Mouse (Mus musculus): ENCODE results near the gene Erg. TPM values are rescaled to one million over a fixed set of nuclear protein-coding genes. Genes with fewer than 3 reads are reported as not detected.

Erg gene
- polyA plus RNA-seq, 1 experiment from 2014 or later, result 2.1 TPM

- DNase-seq (ENCODE audit: low spot score) (no peak), ATAC-seq (ENCODE audit: insufficient read depth, low FRiP score, low TSS enrichment) (no peak)
- Histone ChIP-seq H3K4me1 (ENCODE audit: control insufficient read depth, insufficient read depth, low read length) (no peaks in the 10 kb centered on the region), H3K27ac (ENCODE audit: low read depth, low read length) (no peak overlapping the region), H3K27me3 (ENCODE audit: control insufficient read depth, insufficient read depth, low read length) (no peaks in the 10 kb centered on the region), H3K4me2 (ENCODE audit: low read depth) (no peak overlapping the region), H3K9me3 (ENCODE audit: control insufficient read depth, low read length) (no peaks in the 10 kb centered on the region), H3K9ac (ENCODE audit: low read length) (no peak overlapping the region), H3K4me3 (ENCODE audit: low read depth, low read length) (no peak overlapping the region), H3K36me3 (ENCODE audit: control insufficient read depth, insufficient read depth, low read length) (no peaks in the 10 kb centered on the region)
- 72% methylated on average over 4 of the region's 4 CpGs for WGBS
These were observed 150.3 kb downstream of the Erg start for GRCm38 (mm10) chr16:95436051-95436450.

- Histone ChIP-seq H3K27me3 (ENCODE audit: control insufficient read depth, insufficient read depth, low read length) (no peaks in the 10 kb centered on the region), H3K4me3 (ENCODE audit: low read depth, low read length) (no peak overlapping the region), H3K9ac (ENCODE audit: low read length) (no peak overlapping the region), H3K9me3 (ENCODE audit: control insufficient read depth, low read length) (no peaks in the 10 kb centered on the region), H3K36me3 (ENCODE audit: control insufficient read depth, insufficient read depth, low read length) (no peaks in the 10 kb centered on the region), H3K4me1 (ENCODE audit: control insufficient read depth, insufficient read depth, low read length) (no peaks in the 10 kb centered on the region), H3K27ac (ENCODE audit: low read depth, low read length) (no peak overlapping the region), H3K4me2 (ENCODE audit: low read depth) (no peak overlapping the region)
- no peak for ATAC-seq (ENCODE audit: insufficient read depth, low FRiP score, low TSS enrichment)
- no peak for DNase-seq (ENCODE audit: low spot score)
- 95% methylated on average over 8 of the region's 8 CpGs for WGBS
These were observed 152.0 kb downstream of the Erg start for GRCm38 (mm10) chr16:95434434-95434833.

GRCm38 (mm10) chr16:95432540-95432971 is 153.8 kb downstream of the Erg start:
- DNase-seq (ENCODE audit: low spot score) (no peak), ATAC-seq (ENCODE audit: insufficient read depth, low FRiP score, low TSS enrichment) (no peak)
- 81% methylated on average over 2 of the region's 2 CpGs for WGBS
- Histone ChIP-seq H3K27me3 (ENCODE audit: control insufficient read depth, insufficient read depth, low read length) (no peaks in the 10 kb centered on the region), H3K9ac (ENCODE audit: low read length) (no peak overlapping the region), H3K4me1 (ENCODE audit: control insufficient read depth, insufficient read depth, low read length) (no peaks in the 10 kb centered on the region), H3K27ac (ENCODE audit: low read depth, low read length) (no peak overlapping the region), H3K4me2 (ENCODE audit: low read depth) (no peak overlapping the region), H3K36me3 (ENCODE audit: control insufficient read depth, insufficient read depth, low read length) (no peaks in the 10 kb centered on the region), H3K4me3 (ENCODE audit: low read depth, low read length) (no peak overlapping the region), H3K9me3 (ENCODE audit: control insufficient read depth, low read length) (no peaks in the 10 kb centered on the region)

GRCm38 (mm10) chr16:95429851-95430250 is 156.5 kb downstream of the Erg start:
- Histone ChIP-seq H3K4me3 (ENCODE audit: low read depth, low read length) (no peak overlapping the region), H3K9me3 (ENCODE audit: control insufficient read depth, low read length) (no peaks in the 10 kb centered on the region), H3K9ac (ENCODE audit: low read length) (no peak overlapping the region), H3K4me1 (ENCODE audit: control insufficient read depth, insufficient read depth, low read length) (no peaks in the 10 kb centered on the region), H3K4me2 (ENCODE audit: low read depth) (no peak overlapping the region), H3K27me3 (ENCODE audit: control insufficient read depth, insufficient read depth, low read length) (no peaks in the 10 kb centered on the region), H3K27ac (ENCODE audit: low read depth, low read length) (no peak overlapping the region), H3K36me3 (ENCODE audit: control insufficient read depth, insufficient read depth, low read length) (no peaks in the 10 kb centered on the region)
- ATAC-seq (ENCODE audit: insufficient read depth, low FRiP score, low TSS enrichment), result no peak
- no peak for DNase-seq (ENCODE audit: low spot score)
- WGBS, result 92% methylated on average over 3 of the region's 3 CpGs

- Histone ChIP-seq H3K9ac (ENCODE audit: low read length) (no peak overlapping the region), H3K9me3 (ENCODE audit: control insufficient read depth, low read length) (no peaks in the 10 kb centered on the region), H3K4me3 (ENCODE audit: low read depth, low read length) (no peak overlapping the region), H3K36me3 (ENCODE audit: control insufficient read depth, insufficient read depth, low read length) (no peaks in the 10 kb centered on the region), H3K4me1 (ENCODE audit: control insufficient read depth, insufficient read depth, low read length) (no peaks in the 10 kb centered on the region), H3K27me3 (ENCODE audit: control insufficient read depth, insufficient read depth, low read length) (no peaks in the 10 kb centered on the region), H3K4me2 (ENCODE audit: low read depth) (no peak overlapping the region), H3K27ac (ENCODE audit: low read depth, low read length) (no peak overlapping the region)
- ATAC-seq (ENCODE audit: insufficient read depth, low FRiP score, low TSS enrichment), result no peak
- WGBS, result 84% methylated on average over 5 of the region's 5 CpGs
- DNase-seq (ENCODE audit: low spot score), result no peak
These were observed 158.2 kb downstream of the Erg start for GRCm38 (mm10) chr16:95428239-95428638.

GRCm38 (mm10) chr16:95427512-95427911 is 158.9 kb downstream of the Erg start:
- no peaks in the 10 kb centered on the region for H3K9me3 ChIP-seq (ENCODE audit: control insufficient read depth, low read length)
- no peaks in the 10 kb centered on the region for H3K4me1 ChIP-seq (ENCODE audit: control insufficient read depth, insufficient read depth, low read length)
- H3K27ac ChIP-seq (ENCODE audit: low read depth, low read length), result no peak overlapping the region
- H3K9ac ChIP-seq (ENCODE audit: low read length), result no peak overlapping the region
- ATAC-seq (ENCODE audit: insufficient read depth, low FRiP score, low TSS enrichment) (no peak), DNase-seq (ENCODE audit: low spot score) (no peak)
- no peaks in the 10 kb centered on the region for H3K27me3 ChIP-seq (ENCODE audit: control insufficient read depth, insufficient read depth, low read length)
- no peak overlapping the region for H3K4me2 ChIP-seq (ENCODE audit: low read depth)
- no peaks in the 10 kb centered on the region for H3K36me3 ChIP-seq (ENCODE audit: control insufficient read depth, insufficient read depth, low read length)
- no peak overlapping the region for H3K4me3 ChIP-seq (ENCODE audit: low read depth, low read length)
- WGBS, result 94% methylated on average over 10 of the region's 10 CpGs

- Histone ChIP-seq H3K27me3 (ENCODE audit: control insufficient read depth, insufficient read depth, low read length) (no peaks in the 10 kb centered on the region), H3K27ac (ENCODE audit: low read depth, low read length) (no peak overlapping the region), H3K4me1 (ENCODE audit: control insufficient read depth, insufficient read depth, low read length) (no peaks in the 10 kb centered on the region), H3K9ac (ENCODE audit: low read length) (no peak overlapping the region), H3K4me3 (ENCODE audit: low read depth, low read length) (no peak overlapping the region), H3K9me3 (ENCODE audit: control insufficient read depth, low read length) (no peaks in the 10 kb centered on the region), H3K4me2 (ENCODE audit: low read depth) (no peak overlapping the region), H3K36me3 (ENCODE audit: control insufficient read depth, insufficient read depth, low read length) (no peaks in the 10 kb centered on the region)
- ATAC-seq (ENCODE audit: insufficient read depth, low FRiP score, low TSS enrichment) (no peak), DNase-seq (ENCODE audit: low spot score) (no peak)
- 65% methylated on average over 5 of the region's 5 CpGs for WGBS
These were observed 163.7 kb downstream of the Erg start for GRCm38 (mm10) chr16:95422658-95423073.

- Histone ChIP-seq H3K4me1 (ENCODE audit: control insufficient read depth, insufficient read depth, low read length) (no peaks in the 10 kb centered on the region), H3K36me3 (ENCODE audit: control insufficient read depth, insufficient read depth, low read length) (no peaks in the 10 kb centered on the region), H3K4me3 (ENCODE audit: low read depth, low read length) (no peak overlapping the region), H3K27me3 (ENCODE audit: control insufficient read depth, insufficient read depth, low read length) (no peaks in the 10 kb centered on the region), H3K4me2 (ENCODE audit: low read depth) (no peak overlapping the region), H3K27ac (ENCODE audit: low read depth, low read length) (no peak overlapping the region), H3K9me3 (ENCODE audit: control insufficient read depth, low read length) (no peaks in the 10 kb centered on the region), H3K9ac (ENCODE audit: low read length) (no peak overlapping the region)
- WGBS, result 63% methylated on average over 7 of the region's 7 CpGs
- no peak for DNase-seq (ENCODE audit: low spot score)
- ATAC-seq (ENCODE audit: insufficient read depth, low FRiP score, low TSS enrichment), result no peak
These were observed 165.0 kb downstream of the Erg start for GRCm38 (mm10) chr16:95421235-95421886.

- ATAC-seq (ENCODE audit: insufficient read depth, low FRiP score, low TSS enrichment) (no peak), DNase-seq (ENCODE audit: low spot score) (no peak)
- no peaks in the 10 kb centered on the region for H3K4me1 ChIP-seq (ENCODE audit: control insufficient read depth, insufficient read depth, low read length)
- no peak overlapping the region for H3K4me3 ChIP-seq (ENCODE audit: low read depth, low read length)
- H3K9me3 ChIP-seq (ENCODE audit: control insufficient read depth, low read length), result no peaks in the 10 kb centered on the region
- H3K27me3 ChIP-seq (ENCODE audit: control insufficient read depth, insufficient read depth, low read length), result no peaks in the 10 kb centered on the region
- H3K4me2 ChIP-seq (ENCODE audit: low read depth), result no peak overlapping the region
- WGBS, result 94% methylated on average over 4 of the region's 4 CpGs
- no peak overlapping the region for H3K9ac ChIP-seq (ENCODE audit: low read length)
- no peaks in the 10 kb centered on the region for H3K36me3 ChIP-seq (ENCODE audit: control insufficient read depth, insufficient read depth, low read length)
- no peak overlapping the region for H3K27ac ChIP-seq (ENCODE audit: low read depth, low read length)
These were observed 170.5 kb downstream of the Erg start for GRCm38 (mm10) chr16:95415921-95416320.

Measured in neural tube, embryonic 11.5 days (tissue).